Comparison of ENCODE assay signal across 17 mouse cellular contexts in genomic region chr6:118302783-118303350, GRCm38 (mm10).
DNase-seq lines count a peak whose midpoint lies in the region; ATAC-seq and TF ChIP-seq lines count a peak whose summit lies in the region.
"Had no signal": no experiment of that assay in that cellular context is flagged by ENCODE, and none has a peak within 500 bp of the region (broad histone marks: within the 10 kb centered on the region; RNA-seq: fewer than 3 reads in every experiment).

No protein-coding gene starts in this region.

- no peak for TF ChIP-seq CTCF in layer of hippocampus, adult 2 months (conservative IDR thresholded peaks at IDR 0.05)

- intact Hi-C loops in heart, postnatal 25 days (cut with DNase I), result no loop called here
- intact Hi-C loops in left cerebral cortex, postnatal 14 days (cut with DNase I), result no loop called here

- peak; percentile 95 for ATAC-seq in common myeloid progenitor, adult 5-6 weeks (replicated peaks; ENCODE audit: low read depth, poor library complexity, severe bottlenecking)
- ATAC-seq in megakaryocyte progenitor cell, adult 5-6 weeks (replicated peaks; ENCODE audit: poor library complexity), result peak; percentile 83
- ATAC-seq: intestine, embryonic 15.5 days had no signal

- peak; percentile 34 for DNase-seq in heart, adult 11 months
- DNase-seq in heart, postnatal 25 days (ENCODE audit: low spot score), result no peak
- DNase-seq in layer of hippocampus, adult 2 months (ENCODE audit: low spot score in 2 of 2), result no peak
- DNase-seq in layer of hippocampus, adult 9-10 months (ENCODE audit: low spot score), result no peak
- no peak for DNase-seq in cerebellum, adult 11 months
- DNase-seq in left cerebral cortex, postnatal 14 days (ENCODE audit: low spot score in 2 of 2), result no peak
- DNase-seq: adrenal gland, postnatal 36 days; liver, embryonic 13.5 days; lung, postnatal 10 days; right cerebral cortex, adult 18-20 months; thymus, postnatal 4 days had no signal

- H3K4me3 ChIP-seq in layer of hippocampus, adult 2 months, result no peak overlapping the region
- H3K4me3 ChIP-seq: erythroblast, embryonic 14.5 days; intestine, embryonic 15.5 days; limb, embryonic 10.5 days; liver, embryonic 13.5 days; neural tube, embryonic 12.5 days had no signal

- peak overlapping the region; percentile 60 for H3K27ac ChIP-seq in layer of hippocampus, adult 2 months
- H3K27ac ChIP-seq: intestine, embryonic 15.5 days; limb, embryonic 10.5 days; liver, embryonic 13.5 days; neural tube, embryonic 12.5 days had no signal
